Mouse (Mus musculus) liver, embryonic 11.5 days (tissue): Measurements from ENCODE around the gene Nr5a2. TPM values are rescaled to one million over a fixed set of nuclear protein-coding genes. Genes with fewer than 3 reads are reported as not detected.

Experiments
- ATAC-seq: fragments of 200-750 bp; cut with Nextera tagmentation; replicated peaks from 2 replicates; pipeline ENCODE4 v1.8.0; 2017; ENCODE audit warnings: moderate number of reproducible peaks, mild to moderate bottlenecking, moderate TSS enrichment, moderate library complexity; ENCODE audit not compliant: low FRiP score
- DNase-seq: peaks from one replicate; pipeline ENCODE4 v3.0.0-alpha.2; 2017; ENCODE audit warnings: low spot score
- H3K27ac ChIP-seq: fragments of 300-500 bp; sonication (generic); 2 replicates; pipeline ENCODE4 v1.5.1; 2014; ENCODE audit warnings: mild to moderate bottlenecking, low read depth, low read length, control low read depth
- H3K27me3 ChIP-seq: fragments of 300-500 bp; sonication (generic); replicated peaks from 2 replicates; pipeline ENCODE4 v1.6.1; 2014; ENCODE audit warnings: low read length, mixed read lengths; ENCODE audit not compliant: control insufficient read depth, insufficient read depth
- H3K36me3 ChIP-seq: fragments of 300-500 bp; sonication (generic); 2 replicates; pipeline ENCODE4 v1.6.1; 2014; ENCODE audit warnings: mild to moderate bottlenecking, low read length, moderate library complexity, mixed read lengths; ENCODE audit not compliant: control insufficient read depth, insufficient read depth
- H3K4me1 ChIP-seq: fragments of 300-500 bp; sonication (generic); replicated peaks from 2 replicates; pipeline ENCODE4 v1.6.1; 2014; ENCODE audit warnings: low read length, mixed read lengths; ENCODE audit not compliant: control insufficient read depth, insufficient read depth
- H3K4me2 ChIP-seq: fragments of 300-500 bp; sonication (generic); 2 replicates; pipeline ENCODE4 v1.6.1; 2014; ENCODE audit warnings: mild to moderate bottlenecking, control low read depth, moderate library complexity
- H3K4me3 ChIP-seq: fragments of 300-500 bp; sonication (generic); 2 replicates; pipeline ENCODE4 v1.5.1; 2014; ENCODE audit warnings: low read depth, low read length, control low read depth
- H3K9ac ChIP-seq: fragments of 300-500 bp; sonication (generic); 2 replicates; pipeline ENCODE4 v1.6.1; 2014; ENCODE audit warnings: low read depth, low read length, control low read depth
- H3K9me3 ChIP-seq: fragments of 300-500 bp; sonication (generic); 2 replicates; pipeline ENCODE4 v1.6.1; 2016; ENCODE audit warnings: low read length, inconsistent platforms, mixed read lengths; ENCODE audit not compliant: control insufficient read depth
- WGBS: fragments of 180-500 bp; shearing (Covaris S2); extraction: QIAGEN DNeasy Blood & Tissue Kit; methylation state at CpG from one replicate; pipeline ENCODE4 v1.1.7; 2014; 5-methylcytosine and 5-hydroxymethylcytosine counted together
- polyA plus RNA-seq: library from polyadenylated mRNA; unstranded; fragments of >200 nt; fragmentation: Nextera tagmentation; extraction: Ambion mirVana; gene quantifications from 2 replicates; pipeline ENCODE4 v1.2.1, GENCODE M21; 2014

The Nr5a2 gene
- polyA plus RNA-seq: 4.9 and 5.3 TPM in 2 replicates

GRCm38 (mm10) chr1:136960428-136961012 lies at the start of gene Nr5a2:
Gene Nr5a2 (minus strand): TSS chr1:136960448.
- H3K4me2 ChIP-seq: peak within 1 kb of the TSS; percentile 15
- no peak for DNase-seq

GRCm38 (mm10) chr1:137008726-137009239 lies 48.5 kb upstream of the Nr5a2 start:
- ATAC-seq (no peak; the same call in 1 of the 2 replicates), DNase-seq (no peak)
- Histone ChIP-seq H3K9ac (no peak overlapping the region), H3K36me3 (no peaks in the 10 kb centered on the region), H3K4me3 (no peak overlapping the region), H3K9me3 (no peaks in the 10 kb centered on the region), H3K27ac (no peak overlapping the region), H3K27me3 (no peaks in the 10 kb centered on the region), H3K4me1 (peaks cover 6% of the 10 kb centered on the region), H3K4me2 (no peak overlapping the region)
- WGBS: 42% methylated on average over 6 of the region's 6 CpGs

More at GRCm38 (mm10) chr1:136960428-136961012, at the start of gene Nr5a2:
- H3K4me3 ChIP-seq: peak within 1 kb of the TSS; percentile 7
- H3K27me3 ChIP-seq: peaks cover 26% of the 10 kb centered on the region
- H3K36me3 ChIP-seq: no peaks in the 10 kb centered on the region
- no peaks in the 10 kb centered on the region for H3K9me3 ChIP-seq
- WGBS: 26% methylated on average over 4 of the region's 4 CpGs
- no peaks in the 10 kb centered on the region for H3K4me1 ChIP-seq
- H3K9ac ChIP-seq: 0 out of 2 replicates have a peak within 1 kb of the TSS, but pooled peaks have one; percentile 2
- ATAC-seq: peak; percentile 60
- no peak within 1 kb of the TSS for H3K27ac ChIP-seq

GRCm38 (mm10) chr1:137003816-137004215 lies 43.6 kb upstream of the Nr5a2 start:
- no peak overlapping the region for H3K9ac ChIP-seq
- no peak overlapping the region for H3K27ac ChIP-seq
- H3K27me3 ChIP-seq: no peaks in the 10 kb centered on the region
- H3K36me3 ChIP-seq: no peaks in the 10 kb centered on the region
- no peak for ATAC-seq
- no peak overlapping the region for H3K4me3 ChIP-seq
- H3K4me1 ChIP-seq: no peaks in the 10 kb centered on the region
- no peaks in the 10 kb centered on the region for H3K9me3 ChIP-seq
- DNase-seq: no peak
- H3K4me2 ChIP-seq: no peak overlapping the region
- 90% methylated on average over 1 of the region's 1 CpGs for WGBS

GRCm38 (mm10) chr1:137003144-137003543 lies 42.9 kb upstream of the Nr5a2 start:
- DNase-seq (no peak), ATAC-seq (no peak)
- no peak overlapping the region for H3K4me2 ChIP-seq
- no peak overlapping the region for H3K9ac ChIP-seq
- no peaks in the 10 kb centered on the region for H3K36me3 ChIP-seq
- no peak overlapping the region for H3K27ac ChIP-seq
- no peak overlapping the region for H3K4me3 ChIP-seq
- WGBS: 76% methylated on average over 1 of the region's 1 CpGs
- H3K27me3 ChIP-seq: no peaks in the 10 kb centered on the region
- H3K9me3 ChIP-seq: no peaks in the 10 kb centered on the region
- H3K4me1 ChIP-seq: no peaks in the 10 kb centered on the region

GRCm38 (mm10) chr1:136991762-136992352 lies 31.6 kb upstream of the Nr5a2 start:
- H3K9me3 ChIP-seq: no peaks in the 10 kb centered on the region
- 67% methylated on average over 8 of the region's 8 CpGs for WGBS
- no peaks in the 10 kb centered on the region for H3K4me1 ChIP-seq
- no peak overlapping the region for H3K27ac ChIP-seq
- H3K9ac ChIP-seq: no peak overlapping the region
- no peaks in the 10 kb centered on the region for H3K36me3 ChIP-seq
- no peak overlapping the region for H3K4me2 ChIP-seq
- DNase-seq (no peak), ATAC-seq (no peak)
- H3K4me3 ChIP-seq: no peak overlapping the region
- no peaks in the 10 kb centered on the region for H3K27me3 ChIP-seq

- Histone ChIP-seq H3K9me3 (no peaks in the 10 kb centered on the region), H3K36me3 (no peaks in the 10 kb centered on the region), H3K4me2 (no peak overlapping the region), H3K27me3 (no peaks in the 10 kb centered on the region), H3K9ac (no peak overlapping the region), H3K4me3 (no peak overlapping the region), H3K27ac (no peak overlapping the region), H3K4me1 (no peaks in the 10 kb centered on the region)
- DNase-seq: no peak
- 73% methylated on average over 5 of the region's 5 CpGs for WGBS
- no peak for ATAC-seq
Measured at GRCm38 (mm10) chr1:136980253-136980893, 20.1 kb upstream of the Nr5a2 start.

GRCm38 (mm10) chr1:136977867-136978266 lies 17.6 kb upstream of the Nr5a2 start:
- WGBS: 79% methylated on average over 3 of the region's 3 CpGs

GRCm38 (mm10) chr1:136974040-136974439 lies 13.8 kb upstream of the Nr5a2 start:
- Histone ChIP-seq H3K4me1 (no peaks in the 10 kb centered on the region), H3K9ac (no peak overlapping the region), H3K9me3 (no peaks in the 10 kb centered on the region), H3K36me3 (no peaks in the 10 kb centered on the region), H3K27me3 (no peaks in the 10 kb centered on the region), H3K4me3 (no peak overlapping the region), H3K4me2 (no peak overlapping the region), H3K27ac (no peak overlapping the region)
- WGBS: 68% methylated on average over 3 of the region's 3 CpGs
- ATAC-seq (no peak), DNase-seq (no peak)

More at GRCm38 (mm10) chr1:136977867-136978266, 17.6 kb upstream of the Nr5a2 start:
- no peak overlapping the region for H3K9ac ChIP-seq
- no peaks in the 10 kb centered on the region for H3K27me3 ChIP-seq
- H3K27ac ChIP-seq: no peak overlapping the region
- ATAC-seq (no peak), DNase-seq (no peak)
- no peaks in the 10 kb centered on the region for H3K36me3 ChIP-seq
- H3K4me2 ChIP-seq: no peak overlapping the region
- no peaks in the 10 kb centered on the region for H3K4me1 ChIP-seq
- no peak overlapping the region for H3K4me3 ChIP-seq
- H3K9me3 ChIP-seq: no peaks in the 10 kb centered on the region
